Mouse (Mus musculus) cerebral cortex, adult 2 months (tissue): Measurements from ENCODE around the gene Cnppd1.

ENCODE experiments used
- WGBS: fragments of 180-500 bp; shearing (Covaris S2); methylation state at CpG from one replicate; pipeline ENCODE4 v1.1.7; 2018; 5-methylcytosine and 5-hydroxymethylcytosine counted together

Gene Cnppd1

DNA sequence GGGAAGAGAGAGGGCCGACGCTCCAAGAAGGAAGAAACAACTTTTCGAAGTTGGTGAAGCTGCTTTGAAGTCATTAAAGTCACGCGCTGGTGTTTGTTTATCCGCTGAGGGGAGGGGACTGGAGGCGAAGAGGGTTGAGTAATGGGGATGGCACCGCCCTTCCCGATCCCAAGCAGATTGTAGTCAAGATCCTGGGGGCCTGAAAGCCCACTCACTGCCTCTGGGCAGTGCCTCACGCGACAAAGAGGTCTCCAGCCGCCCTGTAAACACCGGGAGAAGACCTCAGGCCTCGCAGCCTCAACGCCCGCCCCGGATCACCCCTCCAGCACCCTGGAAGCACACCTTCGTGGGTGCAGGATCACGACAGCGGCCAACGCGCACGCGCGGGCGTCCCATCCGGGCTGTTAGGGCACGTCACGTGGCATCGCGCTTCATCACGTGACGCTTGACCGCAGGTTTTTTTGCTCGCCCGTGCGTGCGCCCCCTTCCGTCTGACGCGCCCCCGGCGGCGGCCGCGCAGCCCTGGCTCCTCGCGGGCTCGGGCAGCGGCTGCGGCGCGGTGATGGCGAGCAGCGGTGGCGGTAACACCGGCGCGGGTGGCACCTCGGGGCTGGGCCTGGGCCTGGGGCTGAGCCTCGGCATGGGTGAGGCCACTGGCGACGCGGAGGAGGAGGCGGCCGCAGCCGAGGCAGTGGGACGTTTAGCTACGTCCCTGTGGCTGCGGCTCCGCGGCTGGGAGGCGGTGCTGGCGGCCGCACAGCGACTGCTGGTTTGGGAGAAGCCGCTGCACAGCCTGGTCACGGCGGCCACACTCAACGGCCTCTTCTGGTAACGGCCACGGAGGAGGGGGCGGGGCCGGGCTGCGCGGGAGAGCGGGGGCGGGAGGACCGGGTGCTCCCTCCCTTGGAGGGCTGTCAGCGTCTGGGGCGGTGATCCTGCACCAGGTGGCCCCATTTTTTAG lies at the start of gene Cnppd1, which contains the start of gene Retreg2:
Gene Cnppd1 (minus strand): TSS at position 411 of the 961 bp plus-strand sequence.
Gene Retreg2 (plus strand): TSS at position 478 of the 961 bp plus-strand sequence.
- WGBS, result under 1% methylated on average over 91 of the region's 91 CpGs

DNA sequence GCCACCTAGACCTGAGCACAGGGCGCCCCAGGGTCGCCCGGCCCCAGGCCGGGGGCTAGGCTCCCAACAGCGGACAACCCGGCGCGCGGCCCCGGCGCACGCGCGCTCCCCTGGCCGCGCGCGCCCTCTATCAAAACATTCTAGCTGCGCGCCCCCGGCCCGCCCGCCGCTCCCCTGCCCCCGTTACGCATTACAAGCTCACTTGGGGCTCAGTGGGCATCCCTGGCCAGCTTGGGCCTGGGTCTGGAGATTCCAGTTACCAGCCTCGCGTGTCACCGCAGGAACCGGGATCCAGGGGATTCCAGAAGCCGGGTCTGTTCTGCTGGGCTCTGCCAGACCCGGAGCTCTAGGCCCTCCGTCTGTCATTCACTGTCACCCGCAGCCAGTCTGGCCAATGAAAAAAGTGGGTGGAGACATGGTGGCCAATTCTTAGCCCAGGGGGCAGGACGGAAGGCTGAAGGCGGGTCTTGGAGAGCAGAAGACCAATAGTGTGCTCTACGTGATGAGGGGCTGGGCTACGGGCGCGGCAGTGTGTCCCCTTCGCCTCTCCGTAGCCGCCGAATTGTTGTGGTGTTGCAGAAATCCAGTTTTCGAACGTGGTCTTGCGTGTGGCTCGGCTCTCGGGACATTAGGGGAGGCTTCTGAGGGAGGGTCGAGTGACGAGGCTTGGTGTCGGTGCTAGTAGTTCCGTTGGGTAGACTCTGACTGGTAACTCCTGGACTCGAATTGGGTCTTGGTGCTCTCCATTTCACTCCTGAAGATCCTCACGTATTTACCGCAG lies 49.3 kb upstream of the Cnppd1 start, which contains the start of the genes Ankzf1 and Atg9a:
Gene Ankzf1 (plus strand): TSS at position 530 of the 781 bp plus-strand sequence.
Gene Atg9a (minus strand): TSS at position 575 of the 781 bp plus-strand sequence.
- WGBS, result under 1% methylated on average over 52 of the region's 56 CpGs

DNA sequence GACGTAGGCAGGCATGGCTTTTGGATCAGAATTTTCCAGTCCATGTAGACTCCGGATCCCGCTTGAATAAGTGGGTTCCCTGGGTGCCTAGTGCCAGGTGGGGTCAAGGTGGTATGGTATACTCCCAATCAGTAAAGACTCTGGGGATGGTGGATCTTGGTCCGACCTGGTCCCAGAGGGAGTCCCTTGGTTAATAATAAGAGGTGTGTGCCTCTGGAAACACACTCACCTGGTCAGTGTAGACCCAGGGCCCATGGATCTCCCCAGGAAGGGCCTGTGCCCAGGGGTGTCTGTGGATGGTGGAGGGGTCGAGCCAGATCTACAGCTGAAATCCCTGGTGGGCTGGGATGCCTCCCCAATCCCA lies 48.7 kb upstream of the Cnppd1 start:
- WGBS, result 27% methylated on average over 5 of the region's 5 CpGs

DNA sequence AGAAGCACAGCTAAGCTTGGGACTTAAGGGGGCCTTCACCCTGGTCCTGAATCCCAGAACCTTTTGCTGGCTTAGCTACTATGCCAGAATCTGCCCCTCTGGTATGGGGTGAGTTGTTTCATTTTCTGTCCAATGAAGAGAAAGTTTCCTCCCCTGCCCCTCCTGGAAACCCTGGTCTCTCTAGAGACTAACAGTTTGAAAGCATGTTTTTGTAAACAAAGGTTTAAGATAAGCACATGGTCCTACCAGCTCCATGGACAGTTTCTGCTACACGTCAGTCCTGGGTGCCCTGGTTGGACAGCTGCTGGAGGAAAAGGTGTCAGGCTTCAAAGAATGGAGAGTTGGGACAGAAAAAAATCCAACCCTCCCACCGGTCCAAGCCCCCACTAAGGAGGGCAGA lies 48.1 kb upstream of the Cnppd1 start:
- WGBS, result 42% methylated on average over 2 of the region's 2 CpGs

DNA sequence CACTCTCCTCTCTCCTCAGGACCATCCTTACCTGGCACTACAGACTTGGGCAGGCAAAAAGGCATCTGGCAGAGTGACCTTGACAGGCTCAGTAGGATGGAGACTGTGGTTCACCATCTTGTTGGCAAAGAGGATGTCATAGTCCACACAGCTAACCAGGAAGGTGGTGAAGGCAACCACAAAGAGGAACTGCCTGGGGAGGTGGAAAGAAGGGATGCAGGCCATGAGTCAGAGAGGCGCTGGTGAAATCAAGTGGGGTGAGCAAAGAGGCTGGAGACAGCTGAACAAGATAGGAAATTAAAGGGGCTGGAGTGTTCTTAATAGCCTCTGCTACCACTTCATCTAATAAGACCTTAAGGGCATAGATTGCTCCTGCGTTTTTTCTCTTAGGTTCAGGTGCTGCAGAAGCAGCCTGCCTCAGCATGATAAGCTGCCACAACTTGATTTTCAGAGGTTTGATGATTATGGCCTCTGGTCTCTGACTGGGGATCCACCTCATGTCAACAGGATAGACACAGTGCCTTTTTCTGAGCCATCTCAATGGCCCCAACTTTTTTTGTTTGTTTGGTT lies 45.5 kb upstream of the Cnppd1 start:
- 85% methylated on average over 2 of the region's 2 CpGs for WGBS

DNA sequence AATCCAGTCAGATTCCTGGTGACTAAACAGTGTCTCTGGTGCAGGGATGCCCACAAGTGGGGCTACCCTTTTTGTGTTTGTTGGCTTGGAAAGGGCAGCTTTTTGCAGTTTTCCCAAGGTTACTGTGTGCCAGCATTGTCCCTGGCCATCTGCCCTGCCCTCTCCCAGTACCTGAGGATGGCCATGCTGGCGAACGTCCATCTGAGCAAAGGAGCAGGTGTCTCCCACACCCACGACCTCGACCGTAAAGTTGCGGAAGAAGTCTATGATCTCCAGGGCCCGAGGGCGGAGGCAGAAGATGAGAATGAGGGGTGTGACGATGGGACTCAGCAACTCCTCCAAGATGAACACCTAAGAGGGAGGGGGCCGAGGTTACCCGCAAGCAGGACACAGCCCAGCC lies 43.0 kb upstream of the Cnppd1 start:
- WGBS, result 88% methylated on average over 11 of the region's 11 CpGs

DNA sequence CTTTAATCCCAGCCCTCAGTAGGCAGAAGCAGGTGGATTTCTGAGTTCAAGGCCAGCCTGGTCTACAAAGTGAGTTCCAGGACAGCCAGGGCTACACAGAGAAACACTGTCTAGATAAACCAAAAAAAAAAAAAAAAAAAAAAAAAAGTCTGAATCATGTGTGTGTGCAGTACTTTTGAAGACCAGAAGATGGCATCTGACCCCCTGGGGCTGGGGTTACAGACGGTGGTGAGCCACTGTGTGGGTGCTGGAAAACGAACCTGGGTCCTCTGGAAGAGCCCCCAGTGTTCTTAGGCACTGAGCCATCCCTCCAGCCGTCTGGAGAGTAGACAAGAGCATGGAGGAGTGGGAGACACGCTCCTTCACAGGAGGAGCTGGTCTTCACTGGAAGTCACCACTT lies 39.6 kb upstream of the Cnppd1 start:
- WGBS, result 63% methylated on average over 4 of the region's 4 CpGs

DNA sequence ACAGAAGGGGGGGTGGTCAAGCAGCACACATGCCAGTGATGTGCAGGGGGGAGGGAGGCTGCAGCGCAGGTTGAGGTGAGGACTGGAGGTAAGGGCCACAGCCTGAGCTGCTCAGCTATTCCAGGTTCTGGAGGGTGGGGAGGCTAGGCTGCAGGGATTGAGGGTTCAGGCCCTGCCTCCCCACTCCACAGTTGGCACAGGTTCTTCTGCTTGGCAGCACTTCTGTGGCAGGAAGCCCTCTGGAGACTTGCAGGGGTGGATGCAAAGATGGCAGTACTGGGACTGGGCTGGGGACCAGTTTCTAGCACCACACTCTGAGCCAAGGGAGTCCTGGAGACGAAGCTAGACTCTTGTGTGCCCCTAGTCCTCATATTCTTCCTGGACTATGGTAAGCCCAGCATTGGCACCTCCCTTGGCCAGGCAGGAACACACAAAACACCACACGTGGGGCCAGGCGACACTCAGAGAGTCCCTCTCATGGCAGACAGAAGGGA lies 38.9 kb upstream of the Cnppd1 start:
- WGBS, result 68% methylated on average over 4 of the region's 4 CpGs

DNA sequence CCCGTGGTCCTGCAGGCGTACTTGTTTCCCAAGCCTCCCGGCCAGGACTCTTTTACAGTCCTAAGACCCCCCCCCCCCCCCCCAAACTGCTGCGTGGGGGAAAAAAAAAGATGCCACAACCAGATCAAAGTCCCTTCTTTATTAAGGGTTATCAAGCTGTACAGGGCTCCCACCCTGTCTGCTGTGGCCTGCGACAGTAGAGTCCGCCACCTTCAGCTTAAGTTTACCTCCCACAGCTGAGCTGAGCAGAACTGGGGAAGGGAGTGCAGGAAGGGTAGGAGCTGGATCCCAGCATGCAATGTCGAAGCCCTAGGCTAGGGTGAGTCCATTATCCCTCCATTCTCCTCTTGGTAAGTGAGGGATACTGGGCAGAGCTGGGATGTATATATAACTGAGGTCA lies 38.2 kb upstream of the Cnppd1 start:
- WGBS, result 31% methylated on average over 7 of the region's 7 CpGs

DNA sequence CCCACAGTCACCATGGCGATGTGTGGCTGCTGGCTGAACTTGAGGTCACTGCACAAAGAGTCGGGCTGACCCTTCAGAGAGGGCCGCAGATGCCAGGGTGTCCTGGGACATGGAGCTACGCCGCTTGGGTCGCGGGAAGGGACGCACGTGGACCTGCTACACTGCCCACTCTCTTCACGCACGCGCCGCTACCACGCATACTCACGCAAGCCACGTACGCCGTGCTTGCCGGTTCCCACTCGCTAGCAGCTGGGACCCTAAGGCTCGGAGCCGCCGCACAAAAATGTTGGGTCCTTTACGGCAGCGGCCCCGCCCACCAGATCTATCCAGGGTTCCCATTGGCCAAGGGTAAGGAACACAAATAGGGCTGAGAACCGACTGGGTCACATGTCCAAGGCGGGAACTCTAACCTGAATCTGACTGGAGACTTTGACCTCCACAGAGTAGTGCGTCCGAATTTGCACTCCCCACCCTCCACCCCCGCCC lies 37.6 kb upstream of the Cnppd1 start, which contains the start of gene Abcb6:
Gene Abcb6 (minus strand): TSS at position 288 of the 486 bp plus-strand sequence.
- WGBS, result under 1% methylated on average over 31 of the region's 31 CpGs

DNA sequence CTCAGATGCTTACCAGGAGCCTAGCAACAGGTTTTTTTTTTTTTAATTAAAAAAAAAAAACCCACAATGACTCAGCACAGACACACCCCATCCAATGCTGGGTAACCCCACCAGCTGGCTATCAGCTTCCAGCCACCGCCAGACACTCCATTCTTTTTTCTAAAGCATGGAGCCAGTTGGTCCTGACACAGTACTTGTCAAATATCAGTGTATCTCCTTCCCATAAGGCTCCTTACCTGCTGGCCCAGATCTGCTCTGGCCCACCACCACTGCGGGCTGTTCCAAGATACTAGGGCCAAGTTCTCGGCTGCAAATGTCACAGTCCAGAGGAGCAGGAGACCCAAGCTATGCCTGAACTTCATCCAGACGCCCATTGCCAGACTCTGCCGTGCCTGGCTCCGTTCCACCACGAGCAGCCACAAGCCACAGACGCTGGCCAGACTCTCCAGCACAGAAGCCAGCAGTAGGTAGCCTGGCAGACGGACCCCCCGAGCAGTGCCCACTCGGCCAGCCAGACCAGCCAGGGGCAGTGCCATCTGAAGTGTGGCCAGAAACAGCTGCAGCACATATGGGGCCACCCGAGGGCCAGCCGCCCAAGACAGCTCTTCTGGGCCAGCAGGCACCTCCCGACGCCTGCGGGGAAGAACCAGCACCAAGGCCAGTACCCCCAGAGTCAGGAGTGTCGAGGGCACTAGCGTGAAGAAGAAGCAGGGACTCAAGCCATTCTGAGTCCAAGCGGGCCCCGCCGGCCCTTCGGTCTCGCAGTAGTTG lies 37.0 kb upstream of the Cnppd1 start:
- 4% methylated on average over 23 of the region's 23 CpGs for WGBS

DNA sequence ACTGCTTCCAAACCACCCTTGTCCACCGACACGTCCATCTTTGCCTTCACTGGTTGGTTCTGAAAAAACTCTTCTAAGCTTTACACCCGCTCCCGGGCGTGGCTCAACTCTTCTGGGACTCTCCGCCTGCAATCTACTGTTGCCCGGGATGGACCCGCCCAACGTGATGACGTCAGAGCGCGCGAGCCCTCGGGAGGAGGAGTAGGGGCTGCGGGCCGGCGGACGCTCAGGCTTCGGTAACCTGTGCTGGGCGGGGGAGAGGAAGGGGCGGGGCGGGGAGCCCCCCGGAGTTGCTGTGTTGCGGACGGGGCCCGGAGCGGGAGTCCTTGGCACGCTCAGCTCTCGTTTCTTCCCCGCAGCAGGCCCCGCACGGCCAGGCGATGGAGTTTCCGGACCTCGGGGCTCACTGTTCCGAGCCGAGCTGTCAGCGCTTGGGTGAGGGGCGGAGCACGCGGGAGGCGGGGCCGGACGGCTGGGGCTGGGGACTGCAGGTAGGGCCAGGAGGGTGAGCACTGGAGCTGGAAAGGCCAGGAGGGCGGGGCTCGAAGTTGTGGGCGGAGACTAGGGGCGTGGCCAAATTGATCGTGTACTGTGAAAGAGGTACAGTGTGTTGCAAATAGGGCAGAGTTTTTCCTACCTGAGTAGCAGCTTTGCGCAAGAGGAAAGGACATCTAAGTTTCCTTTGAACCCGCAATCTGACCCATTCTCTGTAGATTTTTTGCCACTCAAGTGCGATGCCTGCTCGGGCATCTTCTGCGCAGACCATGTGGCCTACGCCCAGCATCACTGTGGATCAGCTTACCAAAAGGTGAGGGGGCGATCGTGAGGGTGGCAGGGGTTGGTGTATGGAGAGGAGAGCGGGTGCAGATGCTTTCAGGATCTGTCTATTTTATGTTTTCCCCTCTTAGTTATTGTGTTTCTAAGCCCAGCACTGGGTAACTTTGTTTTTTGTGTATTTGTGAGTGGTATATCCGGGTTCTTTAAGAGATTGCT lies 26.3 kb upstream of the Cnppd1 start, which contains the start of gene Zfand2b:
Gene Zfand2b (plus strand): TSS at position 175 of the 993 bp plus-strand sequence.
- WGBS, result 1% methylated on average over 56 of the region's 59 CpGs

DNA sequence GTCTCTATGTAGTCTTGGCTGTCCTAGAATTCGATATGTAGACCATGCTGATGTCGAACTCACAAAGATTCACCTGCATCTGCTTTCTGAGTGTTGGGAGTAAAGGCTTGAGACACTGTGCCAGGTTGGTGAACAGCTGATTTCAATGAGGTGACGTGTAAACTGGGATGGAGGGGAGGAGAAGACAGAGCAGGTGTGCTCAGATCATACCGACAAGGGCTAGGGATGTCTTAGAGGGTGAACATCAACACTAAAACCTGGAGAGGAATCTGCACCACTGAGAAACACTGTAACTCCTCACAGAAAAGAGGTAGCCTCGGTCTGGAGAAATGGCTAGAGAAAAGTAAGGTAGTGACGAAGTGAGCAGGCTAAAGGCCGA lies 25.6 kb upstream of the Cnppd1 start:
- 7% methylated on average over 7 of the region's 7 CpGs for WGBS

DNA sequence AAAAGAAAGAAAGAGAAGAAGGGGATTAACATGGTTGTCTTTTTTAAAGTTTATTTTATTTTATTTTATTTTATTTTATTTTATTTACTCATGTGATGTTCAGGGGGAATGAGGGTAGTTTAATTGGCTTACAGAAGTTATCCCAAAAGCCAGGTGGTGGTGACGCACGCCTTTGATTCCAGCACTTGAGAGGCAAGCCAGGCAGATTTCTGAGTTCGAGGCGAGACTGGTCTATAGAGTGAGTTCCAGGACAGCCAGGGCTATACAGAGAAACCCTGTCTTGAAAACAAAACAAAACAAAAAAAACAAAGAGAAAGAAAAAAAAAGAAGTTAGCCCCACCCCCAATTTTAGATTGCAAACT lies 17.7 kb upstream of the Cnppd1 start:
- 88% methylated on average over 4 of the region's 4 CpGs for WGBS

DNA sequence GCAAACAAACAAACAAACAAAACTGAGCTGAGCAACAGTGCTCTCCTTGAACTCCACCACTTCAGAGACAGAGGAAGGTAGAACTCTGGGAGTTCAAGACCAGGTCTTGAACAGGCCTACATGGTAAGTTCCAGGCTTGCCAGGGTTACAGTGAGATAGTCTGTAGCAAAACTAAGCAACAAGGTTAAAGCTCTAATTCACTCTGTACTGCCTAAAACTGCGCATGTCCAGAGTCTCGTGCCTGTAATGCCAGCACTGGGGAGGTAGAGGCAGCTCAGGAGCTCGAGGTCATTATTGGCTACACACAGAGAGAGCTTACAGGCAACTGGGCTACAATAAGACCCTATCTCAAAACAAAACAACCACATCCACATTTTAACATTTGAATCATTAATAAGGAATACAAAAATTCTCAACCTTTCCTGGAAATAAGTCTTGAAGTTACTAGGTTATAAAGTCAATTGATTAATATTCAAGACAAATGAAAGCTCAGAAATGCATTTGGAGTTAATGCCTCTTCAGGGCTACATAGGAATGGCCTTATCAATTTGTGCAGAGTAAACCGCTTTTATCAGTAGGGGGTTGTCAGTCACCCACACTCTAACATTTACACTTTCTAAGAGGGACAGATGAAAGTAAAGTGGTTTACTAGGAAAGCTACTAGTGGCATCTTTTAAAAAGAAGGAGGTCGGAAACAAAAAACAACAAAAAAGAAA lies 17.2 kb upstream of the Cnppd1 start:
- 78% methylated on average over 5 of the region's 5 CpGs for WGBS

DNA sequence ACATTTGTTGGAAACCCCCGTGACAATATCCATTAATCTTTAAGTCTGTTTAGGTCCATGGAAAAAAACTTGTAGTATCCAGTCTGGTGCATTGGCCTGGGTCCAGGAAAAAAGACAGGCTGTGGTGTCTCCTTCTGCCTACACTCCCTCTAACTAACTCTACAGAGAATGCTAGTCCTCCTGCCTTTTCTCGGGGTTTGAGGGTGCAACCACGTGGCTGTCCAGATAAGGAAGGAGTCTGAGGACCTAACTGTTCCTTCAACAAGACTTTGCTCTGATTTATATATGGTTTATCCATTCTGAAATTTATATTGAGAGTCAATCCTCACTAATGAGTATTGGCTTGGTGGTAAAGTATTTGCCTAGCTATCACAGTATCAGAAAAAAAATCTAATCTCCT lies 13.3 kb upstream of the Cnppd1 start:
- WGBS, result 50% methylated on average over 3 of the region's 3 CpGs

DNA sequence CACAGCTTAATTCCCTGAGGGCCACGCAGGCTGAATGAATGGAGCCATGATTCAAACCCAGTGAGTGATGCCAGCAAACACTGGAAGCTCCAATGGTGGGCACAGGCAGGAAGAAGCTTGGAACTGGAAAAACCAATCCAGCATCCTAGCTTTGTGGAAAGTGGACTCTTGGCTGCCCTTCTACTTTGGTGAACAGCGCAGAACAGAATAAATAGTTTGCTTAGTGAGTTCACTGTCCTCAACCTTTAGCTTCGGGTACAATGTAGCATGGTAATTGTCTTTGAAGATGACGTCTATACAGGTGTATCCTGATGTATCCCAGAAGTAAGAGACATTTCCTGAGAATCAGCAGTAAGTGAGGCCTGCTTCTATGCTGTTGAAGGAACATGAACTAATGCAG lies 6.2 kb upstream of the Cnppd1 start:
- 89% methylated on average over 4 of the region's 4 CpGs for WGBS

DNA sequence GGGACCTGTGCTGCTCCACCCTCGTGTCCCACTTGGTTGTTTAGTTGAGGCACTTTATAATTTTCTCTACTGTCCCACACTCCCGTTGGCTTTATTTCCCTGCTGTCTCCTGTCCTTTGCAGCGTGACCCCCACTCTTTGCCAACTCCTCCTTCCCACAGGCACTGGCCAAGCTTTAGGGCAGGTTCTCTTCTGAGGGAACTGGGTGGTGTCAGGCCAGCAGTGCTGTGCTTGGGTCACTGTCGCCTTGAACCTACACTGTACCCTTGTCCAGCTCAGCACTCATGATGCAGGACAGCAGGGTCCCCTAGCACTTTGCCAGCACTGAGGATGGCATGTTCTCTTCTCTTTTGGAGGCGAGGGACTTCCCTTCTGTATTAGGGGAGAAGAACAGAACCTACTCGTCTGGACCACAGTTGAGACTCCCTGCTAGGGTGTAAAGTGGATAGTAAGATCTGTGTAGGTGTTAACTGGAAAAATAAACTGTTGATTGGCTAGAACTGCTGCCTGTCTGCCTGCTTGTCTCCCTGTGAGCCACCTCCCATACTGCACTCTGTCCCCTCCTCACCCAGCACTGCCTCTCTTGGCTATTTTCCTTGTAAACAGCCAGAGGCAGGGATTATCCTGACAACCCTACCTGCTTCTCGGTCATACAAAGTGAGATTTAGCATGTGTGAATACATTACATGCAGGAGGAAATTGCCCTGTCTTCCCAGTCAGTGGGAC lies 5.1 kb upstream of the Cnppd1 start:
- WGBS, result 83% methylated on average over 7 of the region's 7 CpGs
